Mouse (Mus musculus): ENCODE measurements around the gene Large2.

- TF ChIP-seq CTCF (IDR thresholded peaks at IDR 0.05): no peak
- no peak for TF ChIP-seq EP300 (IDR thresholded peaks at IDR 0.05)
These were observed 30.1 kb upstream of the Large2 start for GRCm38 (mm10) chr2:92404737-92405136.

Measured in lung, postnatal 0 days (tissue).